Mouse (Mus musculus): ENCODE results near the gene Ccdc33. TPM values are rescaled to one million over a fixed set of nuclear protein-coding genes. Genes with fewer than 3 reads are reported as not detected.

Gene Ccdc33
- polyA plus RNA-seq, 1 experiment from 2014 or later: 0.25 TPM

DNA sequence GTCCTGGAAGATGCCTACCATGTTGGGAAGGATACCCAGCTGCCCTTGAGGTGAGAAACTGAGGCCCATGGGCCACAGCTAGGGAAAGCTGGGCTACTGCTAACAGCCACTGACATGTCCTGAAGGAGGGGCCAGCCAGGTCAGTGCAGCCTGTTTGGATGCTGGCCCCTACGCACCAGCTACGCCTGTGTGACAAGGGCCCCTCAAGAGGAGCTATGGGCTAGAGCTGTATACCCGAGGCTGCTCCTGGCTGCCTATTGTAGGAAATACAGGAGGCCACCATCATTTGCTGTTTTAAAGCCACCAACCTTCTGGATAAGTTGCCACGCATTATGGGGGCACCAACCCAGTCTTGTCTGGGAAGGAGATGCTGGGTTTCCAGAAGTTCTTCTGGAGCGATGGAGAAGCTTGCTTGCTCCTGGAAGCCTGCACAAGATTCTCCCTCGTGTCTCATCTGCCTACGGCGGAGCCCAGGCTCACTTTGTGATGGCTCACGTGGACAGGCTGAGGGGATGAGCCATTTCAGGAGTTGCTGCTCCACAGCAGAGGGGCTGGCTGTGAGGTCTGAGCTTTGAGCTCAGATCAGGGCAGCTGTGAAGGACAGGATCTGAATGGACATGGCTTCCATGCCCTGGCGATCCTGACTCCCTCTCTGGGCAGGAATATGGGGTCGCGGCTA, 110.1 kb downstream of the Ccdc33 start:
- Histone ChIP-seq H3K9me3 (ENCODE audit: control insufficient read depth, low read length) (no peaks in the 10 kb centered on the region), H3K27me3 (replicated peaks; ENCODE audit: control insufficient read depth, insufficient read depth, low read length) (no peaks in the 10 kb centered on the region), H3K4me1 (ENCODE audit: control insufficient read depth, insufficient read depth, low read length) (no peaks in the 10 kb centered on the region), H3K36me3 (ENCODE audit: control insufficient read depth, insufficient read depth, low read length) (no peaks in the 10 kb centered on the region), H3K4me2 (ENCODE audit: low read depth, low read length) (no peak overlapping the region), H3K9ac (ENCODE audit: low read depth, low read length) (no peak overlapping the region), H3K4me3 (ENCODE audit: low read depth, low read length) (no peak overlapping the region), H3K27ac (replicated peaks; ENCODE audit: low read depth, low read length) (no peak overlapping the region)
- no peak; the same call in 1 of the 2 replicates for ATAC-seq (ENCODE audit: low read depth)
- no peak for DNase-seq (ENCODE audit: low spot score)
- WGBS: 68% methylated on average over 12 of the region's 12 CpGs

DNA sequence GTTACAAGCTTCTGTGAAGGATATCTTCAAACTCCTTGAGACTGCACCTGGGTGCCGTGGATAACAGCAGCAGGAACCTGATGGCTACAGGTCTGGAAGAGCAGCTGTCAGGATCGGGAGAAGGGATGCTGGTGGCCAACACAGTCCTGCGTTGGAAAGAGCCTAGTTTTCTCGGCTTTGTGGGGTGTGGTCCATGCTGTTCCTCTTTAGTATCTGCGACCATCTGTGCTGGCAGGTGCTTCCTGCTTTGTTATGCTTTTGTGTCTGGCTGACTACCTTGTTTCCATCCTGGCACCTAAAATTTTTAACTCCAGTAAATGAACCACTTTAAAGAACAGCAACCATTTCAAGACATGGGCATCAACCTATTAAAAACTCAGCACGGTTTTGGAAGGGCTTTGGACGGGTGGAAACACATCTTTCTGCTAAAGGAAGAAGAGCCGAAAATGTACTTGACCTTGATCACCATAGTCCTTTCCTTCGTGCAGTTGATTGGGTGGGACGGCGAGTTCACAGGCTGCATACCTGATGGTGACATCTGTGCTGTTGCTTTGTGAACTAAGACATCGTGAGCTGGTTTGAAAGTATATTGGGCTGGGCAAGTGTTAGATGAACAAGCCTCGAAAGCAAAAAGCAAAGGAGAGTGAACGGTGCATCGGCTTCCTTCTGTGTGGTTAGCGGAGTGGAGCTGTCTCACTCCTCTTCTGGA, 112.7 kb downstream of the Ccdc33 start, which contains the start of gene Cyp11a1:
Gene Cyp11a1 (plus strand): TSS at position 659 of the 709 bp plus-strand sequence.
- ATAC-seq (ENCODE audit: low read depth) (no peak), DNase-seq (ENCODE audit: low spot score) (no peak)
- WGBS: 86% methylated on average over 16 of the region's 16 CpGs
- Histone ChIP-seq H3K4me3 (ENCODE audit: low read depth, low read length) (no peak within 1 kb of the TSS), H3K27ac (replicated peaks; ENCODE audit: low read depth, low read length) (no peak within 1 kb of the TSS), H3K4me2 (ENCODE audit: low read depth, low read length) (no peak within 1 kb of the TSS), H3K4me1 (ENCODE audit: control insufficient read depth, insufficient read depth, low read length) (no peaks in the 10 kb centered on the region), H3K27me3 (replicated peaks; ENCODE audit: control insufficient read depth, insufficient read depth, low read length) (no peaks in the 10 kb centered on the region), H3K9me3 (ENCODE audit: control insufficient read depth, low read length) (no peaks in the 10 kb centered on the region), H3K9ac (ENCODE audit: low read depth, low read length) (no peak within 1 kb of the TSS), H3K36me3 (ENCODE audit: control insufficient read depth, insufficient read depth, low read length) (no peaks in the 10 kb centered on the region)

DNA sequence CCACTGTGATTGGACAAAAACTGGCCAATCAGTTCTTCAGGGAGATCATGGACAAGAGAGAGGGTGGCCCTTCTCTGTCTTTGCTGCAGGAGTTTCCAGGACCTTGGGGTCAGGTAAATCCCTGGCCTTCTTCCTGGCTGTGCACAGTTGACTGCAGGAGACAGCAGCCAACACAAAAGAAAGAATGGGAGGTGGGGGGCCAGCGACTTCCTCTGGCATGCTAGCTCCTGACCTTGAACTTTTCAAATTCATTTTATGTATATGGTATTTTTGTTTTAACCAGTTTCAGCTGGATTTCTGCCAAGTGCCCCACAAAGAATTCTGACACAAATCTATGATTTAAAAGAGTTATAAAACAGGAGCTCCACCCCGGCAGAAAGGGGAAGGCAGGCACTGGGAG, 115.4 kb downstream of the Ccdc33 start:
- Histone ChIP-seq H3K4me1 (ENCODE audit: control insufficient read depth, insufficient read depth, low read length) (no peaks in the 10 kb centered on the region), H3K27me3 (replicated peaks; ENCODE audit: control insufficient read depth, insufficient read depth, low read length) (peaks cover 16% of the 10 kb centered on the region; the same call in 1 of the 2 replicates), H3K36me3 (ENCODE audit: control insufficient read depth, insufficient read depth, low read length) (no peaks in the 10 kb centered on the region), H3K4me3 (ENCODE audit: low read depth, low read length) (no peak overlapping the region), H3K9me3 (ENCODE audit: control insufficient read depth, low read length) (no peaks in the 10 kb centered on the region), H3K9ac (ENCODE audit: low read depth, low read length) (no peak overlapping the region), H3K27ac (replicated peaks; ENCODE audit: low read depth, low read length) (no peak overlapping the region), H3K4me2 (ENCODE audit: low read depth, low read length) (no peak overlapping the region)
- 11% methylated on average over 2 of the region's 2 CpGs for WGBS
- DNase-seq (ENCODE audit: low spot score): no peak
- no peak for ATAC-seq (ENCODE audit: low read depth)

GRCm38 (mm10) chr9:57999676-58000075, 118.9 kb downstream of the Ccdc33 start:
- Histone ChIP-seq H3K9me3 (ENCODE audit: control insufficient read depth, low read length) (no peaks in the 10 kb centered on the region), H3K27me3 (replicated peaks; ENCODE audit: control insufficient read depth, insufficient read depth, low read length) (peaks cover 45% of the 10 kb centered on the region), H3K4me2 (ENCODE audit: low read depth, low read length) (no peak overlapping the region), H3K4me1 (ENCODE audit: control insufficient read depth, insufficient read depth, low read length) (no peaks in the 10 kb centered on the region), H3K27ac (replicated peaks; ENCODE audit: low read depth, low read length) (no peak overlapping the region), H3K4me3 (ENCODE audit: low read depth, low read length) (no peak overlapping the region), H3K36me3 (ENCODE audit: control insufficient read depth, insufficient read depth, low read length) (no peaks in the 10 kb centered on the region), H3K9ac (ENCODE audit: low read depth, low read length) (no peak overlapping the region)
- no peak for ATAC-seq (ENCODE audit: low read depth)
- DNase-seq (ENCODE audit: low spot score): no peak
- WGBS: 49% methylated on average over 2 of the region's 2 CpGs

DNA sequence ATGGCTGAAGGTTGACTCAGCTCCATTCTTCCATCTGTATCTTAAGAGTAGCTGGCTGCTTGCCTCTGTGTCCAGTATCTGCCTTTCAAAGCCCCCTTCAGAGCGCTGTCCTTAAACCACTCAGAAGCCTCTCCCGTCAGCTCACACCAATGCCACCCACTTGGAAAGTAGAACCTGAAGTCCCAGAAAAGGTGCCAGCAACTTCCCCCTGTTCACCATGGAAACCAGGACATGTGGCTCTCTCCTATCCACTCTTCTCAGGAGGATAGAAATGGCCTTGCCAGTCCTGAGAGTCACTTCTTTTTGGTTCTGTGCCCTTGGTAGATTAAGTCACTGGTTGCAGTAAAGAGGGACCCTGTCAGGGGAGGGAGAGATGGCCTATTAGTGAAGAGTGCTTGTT, 119.9 kb downstream of the Ccdc33 start:
- WGBS: 46% methylated on average over 2 of the region's 2 CpGs
- Histone ChIP-seq H3K4me2 (ENCODE audit: low read depth, low read length) (no peak overlapping the region), H3K4me3 (ENCODE audit: low read depth, low read length) (no peak overlapping the region), H3K9me3 (ENCODE audit: control insufficient read depth, low read length) (no peaks in the 10 kb centered on the region), H3K4me1 (ENCODE audit: control insufficient read depth, insufficient read depth, low read length) (peaks cover under 1% of the 10 kb centered on the region; the same call in 1 of the 2 replicates), H3K9ac (ENCODE audit: low read depth, low read length) (no peak overlapping the region), H3K27ac (replicated peaks; ENCODE audit: low read depth, low read length) (no peak overlapping the region), H3K36me3 (ENCODE audit: control insufficient read depth, insufficient read depth, low read length) (no peaks in the 10 kb centered on the region), H3K27me3 (replicated peaks; ENCODE audit: control insufficient read depth, insufficient read depth, low read length) (peaks cover 45% of the 10 kb centered on the region)
- ATAC-seq (ENCODE audit: low read depth) (no peak), DNase-seq (ENCODE audit: low spot score) (no peak)

DNA sequence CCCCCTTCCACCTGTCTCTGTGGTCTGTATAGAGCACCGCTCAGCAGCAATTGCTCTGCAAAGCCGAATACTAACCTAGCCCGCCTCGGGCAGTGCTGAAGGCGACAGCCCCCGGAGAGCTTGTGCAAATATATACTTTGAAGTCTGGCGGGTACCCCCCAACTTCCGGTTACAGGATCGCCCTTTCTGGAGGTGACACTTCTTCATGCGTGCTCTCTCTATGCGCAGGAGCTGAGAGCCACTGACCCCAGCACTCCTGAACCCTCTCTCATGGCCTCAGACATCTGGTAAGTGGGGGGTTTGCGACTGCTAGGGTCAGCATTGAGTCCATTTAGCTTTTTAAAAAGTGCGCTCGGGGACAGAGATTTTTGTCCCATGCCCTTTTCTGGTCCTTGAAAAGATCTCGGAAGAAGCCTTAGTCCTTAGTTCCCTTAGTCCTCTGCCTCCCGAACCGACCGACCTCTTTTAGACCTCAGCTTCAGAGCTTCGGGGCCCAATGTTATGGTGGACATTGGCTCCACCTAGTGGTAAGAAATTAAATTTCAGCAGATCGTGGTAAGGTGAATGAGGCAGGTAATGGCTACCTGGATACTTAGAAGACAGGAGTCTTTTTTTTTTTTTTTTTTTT, 120.5 kb downstream of the Ccdc33 start:
- ATAC-seq (ENCODE audit: low read depth) (peak; percentile 77), DNase-seq (ENCODE audit: low spot score) (peak; percentile 79)
- Histone ChIP-seq H3K27ac (replicated peaks; ENCODE audit: low read depth, low read length) (no peak overlapping the region), H3K4me1 (ENCODE audit: control insufficient read depth, insufficient read depth, low read length) (peaks cover 6% of the 10 kb centered on the region), H3K36me3 (ENCODE audit: control insufficient read depth, insufficient read depth, low read length) (no peaks in the 10 kb centered on the region), H3K4me3 (ENCODE audit: low read depth, low read length) (peak overlapping the region; percentile 20), H3K4me2 (ENCODE audit: low read depth, low read length) (peak overlapping the region; percentile 53), H3K9me3 (ENCODE audit: control insufficient read depth, low read length) (no peaks in the 10 kb centered on the region), H3K27me3 (replicated peaks; ENCODE audit: control insufficient read depth, insufficient read depth, low read length) (peaks cover 45% of the 10 kb centered on the region), H3K9ac (ENCODE audit: low read depth, low read length) (0 out of 2 replicates have a peak overlapping the region, but pooled peaks have one; percentile 31)
- WGBS: 2% methylated on average over 20 of the region's 20 CpGs

GRCm38 (mm10) chr9:57997511-57998031, 121.1 kb downstream of the Ccdc33 start:
- H3K4me1 ChIP-seq (ENCODE audit: control insufficient read depth, insufficient read depth, low read length): peaks cover 10% of the 10 kb centered on the region
- no peak for DNase-seq (ENCODE audit: low spot score)
- H3K4me3 ChIP-seq (ENCODE audit: low read depth, low read length): peak overlapping the region; percentile 20
- 0 out of 2 replicates have a peak overlapping the region, but pooled peaks have one; percentile 31 for H3K9ac ChIP-seq (ENCODE audit: low read depth, low read length)
- no peaks in the 10 kb centered on the region for H3K36me3 ChIP-seq (ENCODE audit: control insufficient read depth, insufficient read depth, low read length)
- H3K27ac ChIP-seq (replicated peaks; ENCODE audit: low read depth, low read length): no peak overlapping the region
- WGBS: 21% methylated on average over 13 of the region's 13 CpGs
- H3K9me3 ChIP-seq (ENCODE audit: control insufficient read depth, low read length): no peaks in the 10 kb centered on the region
- ATAC-seq (ENCODE audit: low read depth): no peak
- H3K27me3 ChIP-seq (replicated peaks; ENCODE audit: control insufficient read depth, insufficient read depth, low read length): peaks cover 45% of the 10 kb centered on the region
- peak overlapping the region; percentile 53 for H3K4me2 ChIP-seq (ENCODE audit: low read depth, low read length)

GRCm38 (mm10) chr9:57995282-57995681, 123.3 kb downstream of the Ccdc33 start:
- Histone ChIP-seq H3K27ac (replicated peaks; ENCODE audit: low read depth, low read length) (no peak overlapping the region), H3K9me3 (ENCODE audit: control insufficient read depth, low read length) (no peaks in the 10 kb centered on the region), H3K4me1 (ENCODE audit: control insufficient read depth, insufficient read depth, low read length) (peaks cover 10% of the 10 kb centered on the region), H3K36me3 (ENCODE audit: control insufficient read depth, insufficient read depth, low read length) (no peaks in the 10 kb centered on the region), H3K4me2 (ENCODE audit: low read depth, low read length) (no peak overlapping the region), H3K9ac (ENCODE audit: low read depth, low read length) (no peak overlapping the region), H3K27me3 (replicated peaks; ENCODE audit: control insufficient read depth, insufficient read depth, low read length) (peaks cover 44% of the 10 kb centered on the region), H3K4me3 (ENCODE audit: low read depth, low read length) (no peak overlapping the region)
- whole genome bisulfite sequencing: 32% methylated on average over 4 of the region's 4 CpGs
- no peak for ATAC-seq (ENCODE audit: low read depth)
- peak; percentile 22 for DNase-seq (ENCODE audit: low spot score)

Data from embryonic facial prominence, embryonic 14.5 days (tissue).